Mouse (Mus musculus): Measurements from ENCODE around the gene Rpl7a.
A peak's percentile ranks its signal among the peaks of the same experiment; 100 is the strongest.

Gene Rpl7a

DNA sequence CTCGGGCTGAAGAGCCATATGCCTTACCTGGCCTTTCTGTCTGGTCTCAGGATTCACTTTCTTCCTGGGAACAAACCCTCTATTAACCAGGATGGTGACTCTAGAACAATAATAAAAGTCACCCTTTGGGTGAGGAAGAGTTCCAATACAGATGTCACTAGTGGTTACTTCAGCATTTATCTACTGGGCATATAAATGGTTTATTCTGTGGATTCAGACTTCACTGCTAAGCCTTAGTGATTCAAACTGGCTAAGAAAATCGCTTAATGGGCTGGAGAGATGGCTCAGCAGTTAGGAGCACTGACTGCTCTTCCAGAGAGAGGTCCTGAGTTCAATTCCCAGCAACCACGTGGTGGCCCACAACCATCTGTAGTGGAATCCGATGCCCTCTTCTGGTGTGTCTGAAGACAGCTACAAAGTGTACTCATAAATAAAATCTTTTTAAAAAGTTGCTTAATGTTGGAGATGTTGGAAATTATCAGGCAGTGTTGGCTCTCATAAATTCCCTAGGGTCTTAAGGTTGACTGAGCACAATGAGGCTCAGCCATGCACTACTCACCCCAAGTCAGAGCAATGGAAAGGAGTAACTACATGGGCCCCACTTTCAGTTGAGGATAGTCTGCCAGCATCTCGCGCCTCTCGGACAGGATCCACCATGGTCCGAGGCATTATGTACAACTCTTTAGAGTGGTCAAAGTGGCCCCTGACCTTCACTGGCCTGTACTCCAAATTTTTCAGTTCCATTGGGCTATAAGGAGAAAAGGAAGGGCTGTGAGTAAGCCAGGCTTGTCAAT lies 3.8 kb downstream of the Rpl7a start:
- no peak for DNase-seq (ENCODE audit: low read depth, low spot score)

DNA sequence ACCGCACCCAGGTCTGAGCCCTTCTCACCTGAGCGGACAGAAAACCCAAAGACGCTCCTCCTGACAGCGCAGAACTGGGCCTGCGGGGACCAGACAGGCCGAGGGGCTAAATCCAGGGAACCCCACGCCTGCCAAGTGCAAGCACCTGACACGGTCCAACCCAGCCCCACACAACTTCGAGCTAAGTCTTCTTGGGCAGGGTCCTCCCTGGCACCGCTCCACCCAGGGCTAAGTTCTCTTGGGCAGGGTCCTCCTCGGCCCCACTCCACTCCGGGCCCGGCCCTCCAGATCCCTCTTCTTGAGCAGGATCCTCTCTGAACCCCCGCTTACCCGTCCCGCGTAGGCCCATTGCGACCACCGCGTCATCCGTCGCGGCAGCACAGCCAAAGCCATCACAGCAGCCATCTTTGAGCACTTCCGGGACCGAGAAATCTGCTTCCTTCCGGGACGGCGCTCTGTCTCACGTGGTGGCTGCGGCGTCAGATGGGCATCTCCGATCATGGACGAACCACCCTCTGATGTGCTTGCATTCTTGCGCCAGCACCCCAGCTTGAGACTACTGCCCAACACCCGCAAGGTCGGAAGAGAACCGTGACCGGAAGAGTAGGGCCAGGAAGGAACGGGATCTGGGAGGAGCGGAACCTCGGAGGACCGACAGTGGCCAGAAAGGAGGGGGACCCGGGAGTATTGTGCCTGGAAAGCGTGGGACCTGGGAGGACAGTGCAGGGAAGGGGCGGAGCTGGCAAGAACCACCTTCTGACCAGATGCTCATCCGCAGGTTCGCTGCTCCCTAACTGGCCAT lies 5.6 kb downstream of the Rpl7a start, which contains the start of the genes Surf2 and Surf1:
Gene Surf2, plus strand, starts transcription at position 441 of the 802 bp plus-strand sequence.
Gene Surf1, minus strand, starts transcription at position 604 of the 802 bp plus-strand sequence.
- DNase-seq (ENCODE audit: low read depth, low spot score) = peak; percentile 80

DNA sequence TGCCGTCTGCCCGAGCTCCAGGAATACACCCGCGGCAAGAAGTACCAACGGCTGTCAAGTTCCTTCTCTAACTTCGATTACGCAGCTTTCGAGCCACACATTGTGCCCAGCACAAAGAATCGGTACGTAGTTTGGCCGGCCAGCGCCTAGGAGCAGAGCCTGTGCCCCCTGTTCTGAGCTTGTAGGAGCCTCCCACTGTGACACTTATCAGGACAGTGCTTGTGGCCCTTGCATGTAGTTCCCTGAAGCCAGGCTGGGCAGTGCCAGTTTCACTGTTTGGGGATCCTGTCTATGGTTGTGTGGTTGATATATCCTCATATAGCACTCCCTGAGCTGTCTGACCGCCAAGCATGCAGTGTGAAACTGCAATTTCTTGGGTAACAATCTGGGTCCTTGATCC lies 6.2 kb downstream of the Rpl7a start:
- no peak for DNase-seq (ENCODE audit: low read depth, low spot score)

DNA sequence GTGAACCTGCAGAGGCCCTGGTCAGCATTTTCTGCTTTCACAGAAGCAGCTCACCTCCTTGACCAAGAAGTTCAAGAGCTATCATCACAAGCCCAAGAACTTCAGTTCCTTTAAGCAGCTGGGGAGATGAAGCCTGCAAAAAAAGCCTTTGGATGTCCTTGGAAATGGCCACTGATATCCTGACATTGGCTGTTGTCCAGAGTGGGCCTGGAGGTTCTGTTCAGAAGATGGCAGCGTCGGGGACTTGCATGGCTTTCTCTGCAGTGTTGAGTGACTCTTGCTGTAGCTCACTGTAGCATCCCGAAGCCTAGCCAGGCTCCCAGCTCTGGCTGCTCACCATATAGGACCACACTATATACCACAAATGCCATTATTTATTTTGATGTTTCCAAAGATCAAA lies 9.1 kb downstream of the Rpl7a start:
- no peak for DNase-seq (ENCODE audit: low read depth, low spot score)

DNA sequence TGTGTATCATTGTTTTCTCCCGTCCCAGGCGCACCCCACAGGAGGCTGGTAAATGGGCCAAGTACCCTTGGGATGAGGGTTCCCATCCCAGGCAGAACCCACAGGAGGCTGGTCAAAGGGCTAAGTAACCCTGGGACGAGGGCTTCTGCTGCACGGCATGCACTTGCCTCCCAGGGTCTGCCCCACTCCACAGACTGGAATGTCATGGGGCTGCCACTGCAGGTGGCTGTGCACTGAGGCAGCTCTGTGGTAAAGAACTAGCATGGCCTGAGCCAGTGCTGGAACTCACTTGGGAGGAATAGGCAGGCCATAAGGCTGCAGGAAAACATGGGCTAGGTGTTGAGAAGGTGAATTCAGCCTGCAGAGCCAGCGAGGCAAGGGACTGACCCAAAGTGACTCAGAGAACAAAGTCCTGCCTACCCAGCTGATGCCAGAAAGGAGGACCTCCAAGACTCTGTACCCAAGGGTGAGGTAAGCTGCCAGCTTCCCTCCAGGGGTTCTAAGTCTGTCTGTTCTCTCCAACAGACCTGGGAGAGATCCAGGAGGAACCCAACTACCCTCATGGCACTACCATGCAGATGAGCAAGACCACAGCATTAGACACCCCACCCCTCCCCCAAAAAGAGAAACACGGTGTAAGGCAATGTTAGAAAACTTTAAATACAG lies 9.8 kb downstream of the Rpl7a start:
- DNase-seq (ENCODE audit: low read depth, low spot score) = no peak

DNA sequence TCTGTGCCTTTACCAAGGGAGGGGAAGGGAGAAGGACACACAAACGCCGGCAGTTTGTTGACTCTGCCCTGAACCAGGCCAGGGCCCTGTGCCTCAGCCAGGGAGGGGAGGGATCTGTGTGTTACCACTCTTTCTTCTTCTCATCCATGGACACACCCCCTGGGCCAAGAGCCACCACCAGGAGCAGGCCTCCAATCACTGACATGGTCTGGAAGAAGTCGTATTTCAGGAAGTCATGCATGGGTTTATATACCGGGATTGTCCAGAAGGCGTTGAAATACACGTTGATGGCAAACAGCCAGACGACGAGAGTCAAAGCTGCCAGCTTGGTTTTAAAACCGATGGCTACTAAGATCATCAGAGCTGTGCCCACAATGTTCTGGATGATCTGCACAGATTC lies 11.2 kb downstream of the Rpl7a start:
- peak; percentile 41 for DNase-seq (ENCODE audit: low read depth, low spot score)

DNA sequence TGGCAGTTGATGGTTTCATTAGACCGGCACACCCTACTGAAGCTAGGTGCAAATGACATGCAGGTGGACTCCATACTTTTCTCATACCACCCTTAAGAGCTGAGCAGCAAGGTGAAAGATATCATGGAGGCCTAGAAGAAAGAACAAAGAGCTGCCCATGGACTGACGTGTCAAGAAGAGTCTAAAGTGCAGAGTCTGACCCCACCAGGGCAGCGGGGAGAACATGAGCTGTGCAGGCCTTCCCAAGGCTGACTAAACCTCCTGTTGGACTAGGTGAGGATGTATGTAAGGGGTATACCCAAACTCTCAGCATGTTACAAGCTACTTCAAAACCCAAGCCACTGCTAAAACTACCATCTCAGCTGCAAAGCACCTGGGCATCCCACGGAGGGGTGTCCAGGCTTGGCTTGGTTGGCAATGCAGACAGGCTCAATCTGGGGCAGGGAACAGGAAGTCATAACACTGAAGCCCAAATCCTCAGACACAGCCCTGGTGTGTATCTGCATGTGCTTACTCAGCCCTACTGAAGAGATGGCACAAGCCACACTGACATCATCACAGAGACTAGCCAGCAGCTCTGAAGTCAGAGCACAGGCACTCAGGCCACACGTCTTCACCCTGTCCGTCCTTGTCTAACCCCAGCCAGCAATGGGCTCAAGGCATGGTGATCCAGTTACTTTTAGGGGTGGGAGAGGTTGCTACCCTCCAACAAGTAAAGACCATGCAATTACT lies 17.3 kb downstream of the Rpl7a start:
- no peak for DNase-seq (ENCODE audit: low read depth, low spot score)

DNA sequence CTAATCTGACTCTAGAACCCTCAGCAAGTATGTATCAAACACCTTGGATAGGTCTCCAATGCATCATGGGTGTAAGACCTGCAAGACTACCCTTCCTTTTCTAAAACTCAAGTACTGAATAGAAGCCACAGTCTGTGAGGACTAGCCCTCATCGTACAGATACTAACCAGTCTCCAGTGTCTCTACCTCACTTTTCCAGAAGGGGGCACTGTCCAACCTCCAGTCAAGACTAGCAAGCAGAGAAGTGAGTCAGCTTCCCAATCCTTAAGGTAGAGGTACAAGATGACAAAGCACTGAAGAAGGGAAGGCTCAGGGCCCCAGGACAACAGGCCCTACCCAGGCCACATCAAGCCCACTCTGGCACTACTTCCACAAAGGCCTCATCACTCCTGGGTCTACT lies 19.8 kb downstream of the Rpl7a start:
- peak; percentile 86 for DNase-seq (ENCODE audit: low read depth, low spot score)

DNA sequence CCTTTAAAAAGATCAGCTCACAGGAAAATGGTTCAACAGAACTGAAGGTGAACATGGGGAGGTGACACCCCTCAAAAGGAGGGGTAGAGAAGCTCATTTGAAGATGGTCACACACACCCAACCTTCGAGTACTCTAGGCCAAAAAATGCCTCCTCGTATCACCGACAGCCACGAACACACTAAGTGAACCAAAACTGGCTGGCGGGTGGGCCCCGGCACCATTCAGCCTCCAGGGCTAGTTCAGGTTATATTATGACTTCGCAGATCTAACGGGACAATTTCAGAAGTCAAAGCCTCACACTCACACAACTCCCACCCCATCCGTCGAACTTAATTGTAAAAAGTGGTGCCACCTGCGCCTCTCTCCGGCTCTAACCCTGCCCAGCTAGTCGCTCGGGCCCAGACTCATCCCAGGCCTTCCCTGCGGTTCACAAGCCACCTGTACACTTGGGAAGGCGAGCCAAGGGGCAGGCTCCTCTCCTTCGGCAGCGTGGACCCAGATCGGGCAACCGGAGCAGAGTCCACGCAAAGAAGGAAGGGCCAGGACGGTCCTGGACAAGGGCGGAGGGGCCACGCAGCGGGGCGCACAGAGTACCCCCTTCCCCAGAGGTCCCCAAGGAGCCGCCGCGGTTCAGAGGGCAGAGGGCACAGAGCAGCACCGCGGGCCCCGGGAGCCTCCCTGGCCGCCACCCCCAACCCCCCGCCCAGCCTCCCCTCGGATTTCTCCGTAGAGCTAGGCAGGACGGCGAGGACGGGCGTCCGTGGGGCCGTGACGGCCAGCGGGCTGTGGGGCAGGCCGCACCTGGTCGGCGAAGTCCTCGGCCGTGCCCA lies 22.1 kb downstream of the Rpl7a start:
- peak; percentile 61 for DNase-seq (ENCODE audit: low read depth, low spot score)

DNA sequence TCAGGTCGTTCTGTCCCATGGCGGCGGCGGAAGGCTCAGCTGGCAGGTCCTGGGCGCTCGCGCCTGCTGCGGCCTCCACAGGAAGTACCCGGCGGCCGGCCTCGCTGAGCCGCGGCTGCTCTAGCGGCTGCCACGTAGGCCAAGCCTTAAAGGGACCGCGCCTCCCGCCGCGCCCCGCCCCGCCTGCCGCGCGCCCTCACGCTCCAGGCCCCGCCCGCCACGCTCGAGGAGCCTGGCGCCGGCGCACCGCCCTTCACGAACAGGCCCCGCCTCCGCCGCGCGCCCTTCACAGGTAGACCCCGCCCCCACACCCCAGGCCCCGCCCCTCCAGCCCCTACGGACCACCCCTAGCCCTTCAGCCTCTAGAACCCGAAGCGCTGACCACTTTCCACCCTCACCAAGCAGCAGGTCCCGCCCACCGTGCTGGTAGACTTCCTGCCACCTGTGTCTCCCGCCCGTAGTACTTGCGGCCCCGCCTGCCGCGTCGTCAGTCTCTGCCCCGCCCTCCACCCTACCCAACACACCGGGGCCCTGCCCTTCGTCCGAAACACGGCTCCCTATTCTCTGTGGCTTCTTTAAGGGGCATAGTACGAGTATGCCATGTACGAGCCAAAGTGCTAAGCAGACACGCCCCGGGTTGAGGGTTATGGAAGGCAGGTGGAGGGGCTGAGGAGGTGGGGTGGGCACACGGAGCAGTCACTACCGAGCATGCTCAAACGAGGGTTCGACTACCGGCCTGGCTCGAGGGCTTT lies 22.9 kb downstream of the Rpl7a start, which contains the start of the genes Surf4 and Stkld1:
Gene Surf4, minus strand, starts transcription at position 625 of the 752 bp plus-strand sequence.
Gene Stkld1, plus strand, starts transcription at position 744 of the 752 bp plus-strand sequence.
- peak; percentile 98 for DNase-seq (ENCODE audit: low read depth, low spot score)

DNA sequence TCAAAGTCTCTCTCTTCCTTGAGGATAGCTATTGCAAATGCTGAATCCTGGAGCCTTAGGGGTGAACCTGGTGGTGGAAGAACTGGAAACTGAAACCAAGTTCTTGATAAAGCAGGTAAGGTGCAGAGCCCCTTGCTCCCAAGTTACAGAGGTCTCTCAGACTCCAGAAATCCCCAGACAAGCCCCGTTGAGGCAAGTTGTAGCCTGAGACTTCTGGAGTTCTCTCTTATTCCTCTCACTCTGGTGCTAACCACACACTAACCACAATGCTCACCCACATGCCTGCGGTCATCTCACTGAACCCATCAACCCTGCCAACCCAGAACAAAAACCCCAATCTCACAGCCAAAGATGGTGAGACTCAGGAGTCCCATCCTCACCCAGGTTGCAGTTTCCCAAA lies 24.7 kb downstream of the Rpl7a start:
- no peak for DNase-seq (ENCODE audit: low read depth, low spot score)

DNA sequence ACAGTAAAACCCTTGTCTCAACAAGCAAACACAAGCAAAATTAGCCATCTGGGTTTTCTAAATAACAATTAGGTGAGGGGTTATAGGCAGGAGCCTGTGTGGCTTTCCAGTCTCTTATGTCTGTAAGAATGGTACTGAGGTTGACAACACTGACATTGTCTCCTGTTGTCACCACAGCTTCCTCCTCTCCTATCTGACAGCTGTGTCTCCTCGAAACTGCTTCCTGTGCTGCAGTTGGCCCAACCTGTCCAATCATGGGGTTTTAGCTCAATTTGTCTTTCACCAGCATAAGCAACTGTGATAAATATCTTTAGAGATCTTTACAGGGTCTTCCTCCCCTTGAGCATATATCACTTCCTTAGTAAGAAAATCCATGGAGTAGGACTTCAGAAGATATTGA lies 25.9 kb downstream of the Rpl7a start:
- no peak for DNase-seq (ENCODE audit: low read depth, low spot score)

DNA sequence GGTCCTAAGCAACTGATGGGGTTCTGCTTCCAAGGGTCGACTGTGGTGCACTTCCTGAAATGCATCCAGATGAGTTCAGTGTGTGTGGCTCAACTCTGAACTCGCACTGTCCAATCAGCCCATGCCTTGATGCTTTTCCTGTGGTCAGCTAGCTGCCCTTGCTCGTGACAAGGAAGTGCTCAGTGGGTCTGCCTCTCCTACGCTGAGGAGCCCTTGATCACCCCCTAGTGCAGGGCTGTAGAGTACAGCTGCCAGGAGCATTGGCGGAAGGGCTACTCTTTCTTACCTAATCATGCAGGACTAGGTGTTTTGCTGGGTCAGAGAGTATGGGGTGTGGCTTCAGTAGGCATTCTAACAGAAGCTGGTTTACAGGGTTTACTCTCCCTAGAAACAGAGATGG lies 31.0 kb downstream of the Rpl7a start:
- DNase-seq (ENCODE audit: low read depth, low spot score) = peak; percentile 28

DNA sequence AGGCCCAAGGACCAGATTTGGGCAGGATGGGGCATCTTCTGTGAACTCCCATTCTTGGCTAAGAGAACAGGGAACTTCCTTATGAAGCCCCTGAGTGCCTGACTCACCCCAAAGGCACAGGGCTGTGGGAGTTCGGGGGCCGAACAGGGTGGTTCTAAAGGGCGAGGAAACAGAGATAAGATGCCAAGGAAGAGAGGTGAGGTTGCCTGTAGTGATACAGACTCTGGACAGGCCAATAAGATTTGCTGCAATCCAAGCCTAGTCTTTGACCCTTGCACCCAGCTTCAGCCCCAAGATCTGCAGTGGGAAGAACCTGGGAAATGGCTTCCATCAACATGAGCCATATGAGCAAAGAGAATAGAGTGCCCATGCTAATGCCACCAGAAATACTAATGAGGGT lies 32.7 kb downstream of the Rpl7a start:
- no peak for DNase-seq (ENCODE audit: low read depth, low spot score)

DNA sequence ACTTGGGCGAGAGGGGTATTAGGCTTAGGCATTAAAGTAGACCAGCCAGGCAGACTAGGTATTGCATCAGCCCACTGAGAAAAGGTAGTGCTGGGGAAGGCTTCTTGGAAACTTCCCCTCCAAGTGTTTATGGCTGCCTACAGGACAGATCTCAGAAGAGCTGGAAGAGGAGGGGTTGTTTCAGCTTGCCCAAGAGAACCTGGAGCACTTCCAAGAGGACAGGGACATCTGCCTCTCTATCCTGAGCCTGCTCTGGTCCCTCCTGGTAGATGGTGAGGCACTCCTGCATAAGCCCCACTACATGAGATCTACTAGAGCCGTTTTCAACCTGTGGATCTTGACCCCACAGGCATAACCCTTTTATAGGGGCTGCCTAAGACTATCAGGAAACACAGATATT lies 39.8 kb downstream of the Rpl7a start:
- DNase-seq (ENCODE audit: low read depth, low spot score) = no peak

DNA sequence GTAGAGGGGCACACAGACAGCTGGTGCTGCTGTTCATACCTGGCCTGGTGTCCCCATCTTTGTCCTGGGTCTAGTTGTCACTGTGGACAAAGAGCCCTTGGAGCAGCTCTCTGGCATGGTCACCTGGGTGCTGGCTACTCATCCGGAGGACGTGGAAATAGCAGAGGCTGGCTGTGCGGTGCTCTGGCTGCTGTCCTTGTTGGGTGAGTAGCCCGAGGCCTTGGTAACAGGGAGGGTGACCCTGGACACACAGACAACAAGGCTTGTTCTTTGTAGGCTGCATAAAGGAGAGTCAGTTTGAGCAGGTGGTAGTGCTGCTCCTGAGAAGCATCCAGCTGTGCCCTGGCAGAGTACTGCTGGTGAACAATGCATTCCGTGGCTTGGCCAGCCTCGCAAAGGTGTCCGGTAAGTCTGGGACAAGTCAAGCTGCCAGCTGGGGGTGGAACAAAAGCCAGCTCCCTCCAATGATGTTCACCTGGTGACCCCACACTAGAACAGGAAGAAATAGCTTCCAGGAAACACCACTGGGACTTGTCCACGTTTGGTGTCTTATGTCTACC lies 40.9 kb downstream of the Rpl7a start:
- DNase-seq (ENCODE audit: low read depth, low spot score) = no peak

DNA sequence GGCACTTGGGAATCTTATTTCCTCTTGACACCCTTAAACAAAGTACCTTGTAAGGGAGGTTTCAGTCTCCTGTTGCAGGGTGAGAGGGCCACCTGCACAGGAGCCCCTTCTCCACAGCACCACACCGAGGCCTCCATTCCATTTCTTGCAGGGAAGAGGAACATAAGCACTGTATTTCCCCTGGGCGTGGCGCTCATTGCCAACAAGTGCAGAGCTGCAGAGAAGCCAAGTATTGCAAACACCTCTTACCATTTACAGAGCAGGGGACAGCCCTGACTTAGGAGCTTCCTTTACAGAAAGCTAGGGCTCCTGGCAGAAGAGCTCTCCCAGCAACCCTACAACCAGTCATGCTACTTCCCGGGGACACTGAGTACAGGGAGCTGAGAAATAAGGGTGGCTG lies 41.6 kb downstream of the Rpl7a start:
- DNase-seq (ENCODE audit: low read depth, low spot score) = no peak

DNA sequence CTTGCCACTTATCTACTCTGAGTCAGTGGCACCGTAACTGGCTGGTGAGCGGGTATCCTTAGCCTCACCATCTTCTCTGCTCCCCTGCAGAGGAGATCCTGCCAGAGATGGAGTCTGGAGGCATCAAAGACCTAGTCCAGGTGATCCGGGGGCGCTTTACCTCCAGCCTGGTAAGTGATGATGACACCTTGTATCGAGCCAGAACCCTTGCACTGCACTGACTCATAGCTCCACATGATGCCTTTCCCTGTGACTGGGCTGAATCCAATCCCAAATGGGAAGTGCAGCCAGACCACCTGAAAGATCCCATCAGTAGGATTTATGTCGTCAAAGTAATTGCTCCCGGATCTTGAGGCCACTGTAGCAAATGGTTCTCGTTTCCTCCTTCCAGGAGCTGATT lies 42.3 kb downstream of the Rpl7a start:
- no peak for DNase-seq (ENCODE audit: low read depth, low spot score)

DNA sequence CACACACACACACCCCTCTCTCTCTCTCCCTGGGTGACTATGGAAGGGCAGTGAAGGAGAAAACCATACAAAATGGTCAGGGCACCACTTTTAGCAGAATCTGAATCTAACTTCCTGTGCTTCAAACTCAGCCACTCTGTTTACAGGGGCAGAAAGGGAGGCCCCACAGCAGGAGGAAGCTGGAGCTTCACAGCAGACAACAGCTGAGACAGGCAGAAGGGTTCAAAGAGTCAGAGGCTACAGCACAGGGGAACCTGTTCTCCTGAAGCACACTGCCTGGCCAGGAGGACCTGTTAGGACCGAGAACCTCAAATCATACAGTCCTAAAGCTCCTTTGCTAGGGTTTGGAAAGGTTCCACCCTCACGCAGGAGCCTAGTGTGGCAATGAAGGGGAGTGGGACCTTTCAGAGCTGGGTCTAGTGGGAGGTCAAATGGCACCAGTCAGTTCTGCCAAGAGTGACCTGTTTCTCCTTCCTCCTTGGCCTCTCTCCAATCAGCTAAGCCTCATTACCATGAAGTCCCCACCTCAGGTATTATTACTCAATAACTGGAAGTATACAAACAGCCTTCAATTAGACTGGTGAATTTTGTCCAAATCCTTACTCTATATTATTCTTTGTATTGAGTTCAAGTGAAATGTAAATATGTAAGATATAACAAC lies 44.3 kb downstream of the Rpl7a start:
- DNase-seq (ENCODE audit: low read depth, low spot score) = no peak

Data from R1 (cell line).